Mouse (Mus musculus) thymus, adult 2 months (tissue): ENCODE measurements around the gene Chst4. TPM values are rescaled to one million over a fixed set of nuclear protein-coding genes. Genes with fewer than 3 reads are reported as not detected.
"Not testable (repeated sequence)": the region's sequence is repeated elsewhere in the genome, so short reads cannot be mapped to it uniquely, and the experiment has no call there.

Source experiments
- DNase-seq: peaks from one replicate; pipeline ENCODE4 v3.0.0; 2021
- H3K27ac ChIP-seq: fragments of 200-500 bp; 2 replicates; pipeline ENCODE4 v1.5.1; 2012; ENCODE audit warnings: low read length, control low read depth; ENCODE audit not compliant: control insufficient read depth, insufficient read depth
- H3K27me3 ChIP-seq: fragments of 200-500 bp; 2 replicates; pipeline ENCODE4 v1.6.1; 2012; ENCODE audit warnings: mild to moderate bottlenecking, low read length, moderate library complexity, mixed read lengths; ENCODE audit not compliant: control insufficient read depth, insufficient read depth
- H3K36me3 ChIP-seq: fragments of 200-500 bp; 2 replicates; pipeline ENCODE4 v1.6.1; 2012; ENCODE audit warnings: mild to moderate bottlenecking, low read length, moderate library complexity; ENCODE audit not compliant: control insufficient read depth, insufficient read depth
- H3K4me1 ChIP-seq: fragments of 200-500 bp; replicated peaks from 2 replicates; pipeline ENCODE4 v1.6.1; 2012; ENCODE audit warnings: low read length; ENCODE audit not compliant: control insufficient read depth, insufficient read depth
- H3K4me3 ChIP-seq: fragments of 200-500 bp; 2 replicates; pipeline ENCODE4 v1.5.1; 2012; ENCODE audit warnings: mild to moderate bottlenecking, low read length, control low read depth, moderate library complexity; ENCODE audit not compliant: control insufficient read depth, insufficient read depth
- CTCF ChIP-seq: fragments of 200-500 bp; IDR thresholded peaks from 2 replicates; pipeline ENCODE4 v1.5.1; 2012; ENCODE audit warnings: mild to moderate bottlenecking, control low read depth, low read length, moderate library complexity, borderline replicate concordance; ENCODE audit not compliant: control insufficient read depth, poor library complexity, insufficient read depth; ENCODE audit errors: extremely low read depth
- POLR2A ChIP-seq: fragments of 200-500 bp; IDR thresholded peaks from 2 replicates; pipeline ENCODE4 v1.6.1; 2012; ENCODE audit warnings: mild to moderate bottlenecking, low read length, control low read depth, moderate library complexity; ENCODE audit not compliant: control insufficient read depth, poor library complexity, insufficient read depth; ENCODE audit errors: extremely low read depth
- WGBS: fragments of 180-500 bp; shearing (Covaris S2); methylation state at CpG from one replicate; pipeline ENCODE4 v1.1.7; 2018; 5-methylcytosine and 5-hydroxymethylcytosine counted together
- polyA plus RNA-seq: library from polyadenylated mRNA; depleted of rRNA; stranded (reverse); fragments of >200 nt; gene quantifications from 2 replicates; pipeline ENCODE4 v1.2.3, GENCODE M21; 2012

Chst4 gene
- polyA plus RNA-seq, 1 experiment, result 2.9 TPM

DNA sequence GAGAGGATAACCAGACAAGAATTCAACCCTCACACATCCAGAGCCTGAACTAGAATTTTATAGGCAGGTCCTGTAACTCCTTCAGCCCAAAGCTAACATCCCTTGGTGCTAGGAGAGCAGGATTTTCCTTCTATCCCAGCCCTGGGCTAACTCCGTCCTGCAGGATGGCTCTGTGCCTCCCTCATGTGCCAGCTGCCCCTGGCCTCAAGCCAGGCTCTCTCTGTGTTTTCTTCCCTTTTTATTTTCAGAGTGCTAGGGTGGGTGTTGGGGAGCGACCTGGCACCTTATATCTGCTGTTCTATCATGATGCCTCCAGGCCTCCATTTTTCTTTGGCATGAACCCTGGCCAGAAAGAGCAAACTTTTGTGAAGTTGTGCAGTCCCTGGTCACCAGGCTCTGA lies 3.4 kb downstream of the Chst4 start:
- Histone ChIP-seq H3K27ac (no peak overlapping the region), H3K4me1 (no peaks in the 10 kb centered on the region), H3K36me3 (no peaks in the 10 kb centered on the region), H3K27me3 (no peaks in the 10 kb centered on the region), H3K4me3 (no peak overlapping the region)
- WGBS, result 64% methylated on average over 2 of the region's 2 CpGs
- no peak for DNase-seq
- TF ChIP-seq CTCF, result no peak
- no peak for TF ChIP-seq POLR2A

DNA sequence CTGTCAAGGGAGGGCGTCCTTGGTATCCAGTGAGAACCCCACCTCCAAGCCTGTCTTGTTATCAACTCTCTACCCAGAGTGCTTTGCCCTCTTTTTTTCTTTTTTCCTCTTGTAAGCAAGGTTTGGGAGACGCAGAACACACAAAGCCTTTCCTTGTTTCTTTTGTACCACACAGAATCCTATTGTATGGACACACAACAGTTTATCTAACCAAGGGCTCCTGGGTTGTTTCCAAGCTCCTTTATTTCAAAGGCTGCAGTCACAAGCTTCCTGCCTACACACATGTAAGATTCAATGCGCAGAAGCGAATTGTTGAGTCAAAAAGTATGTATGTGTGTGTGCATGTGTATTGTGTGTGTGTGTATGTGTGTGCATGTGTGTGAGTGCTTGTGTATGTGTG lies 5.2 kb downstream of the Chst4 start:
- TF ChIP-seq CTCF (no peak), POLR2A (no peak)
- Histone ChIP-seq H3K27me3 (no peaks in the 10 kb centered on the region), H3K27ac (no peak overlapping the region), H3K36me3 (no peaks in the 10 kb centered on the region), H3K4me1 (no peaks in the 10 kb centered on the region), H3K4me3 (no peak overlapping the region)
- no peak for DNase-seq
- WGBS, result 91% methylated on average over 4 of the region's 4 CpGs

DNA sequence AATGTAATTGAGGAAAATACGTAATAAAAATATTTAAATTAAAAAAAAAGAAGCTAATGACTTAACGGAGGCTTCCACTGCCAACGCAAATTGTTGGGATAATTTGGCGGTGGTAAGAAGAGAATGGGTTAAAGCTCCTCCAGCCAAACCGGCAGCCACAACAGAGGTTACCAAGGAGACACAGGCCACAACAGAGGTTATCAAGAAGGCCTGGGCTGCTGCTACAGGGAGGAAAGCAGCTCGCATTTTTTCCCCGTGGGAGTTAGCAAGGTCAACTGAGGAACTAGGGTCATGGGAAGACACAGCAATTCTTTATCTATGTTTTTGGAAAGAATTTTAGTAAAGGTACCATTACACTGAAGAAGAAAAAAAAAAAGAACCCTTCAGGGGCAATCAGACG lies 5.8 kb downstream of the Chst4 start:
- H3K4me3 ChIP-seq, H3K4me1 ChIP-seq, H3K36me3 ChIP-seq, DNase-seq, H3K27ac ChIP-seq, H3K27me3 ChIP-seq: not testable (repeated sequence)
- WGBS, result 41% methylated on average over 8 of the region's 8 CpGs

DNA sequence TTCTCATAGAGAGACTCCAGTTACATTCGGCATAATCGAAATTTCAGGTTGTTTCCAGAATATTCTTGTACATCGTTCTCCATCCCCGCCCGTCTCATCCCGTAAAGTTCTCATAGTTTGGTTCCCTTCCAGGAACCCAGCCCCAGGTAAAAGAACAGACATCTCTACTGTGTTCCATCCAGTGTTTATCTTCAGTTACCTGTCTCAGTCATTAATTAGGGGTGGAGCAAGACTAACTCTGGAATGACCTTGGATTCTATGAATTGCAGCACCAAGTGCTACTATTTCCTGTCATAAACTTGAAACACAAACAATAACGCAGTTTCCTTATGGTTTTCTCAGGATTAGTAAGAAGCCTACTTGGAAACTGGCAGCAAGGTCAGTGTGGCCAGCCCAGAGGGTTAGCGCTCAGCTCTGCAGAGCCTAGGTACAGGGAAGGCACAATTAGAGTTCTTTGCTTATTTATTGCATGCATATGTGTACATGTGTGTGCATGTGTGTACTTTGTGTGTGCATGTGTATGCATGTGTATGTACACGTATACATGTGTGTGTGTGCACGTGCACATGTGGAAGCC lies 16.7 kb downstream of the Chst4 start:
- TF ChIP-seq CTCF, result no peak
- TF ChIP-seq POLR2A, result no peak
- H3K4me1 ChIP-seq, result no peaks in the 10 kb centered on the region
- H3K27me3 ChIP-seq, result no peaks in the 10 kb centered on the region
- WGBS, result 92% methylated on average over 10 of the region's 10 CpGs
- no peaks in the 10 kb centered on the region for H3K36me3 ChIP-seq
- no peak overlapping the region for H3K4me3 ChIP-seq
- H3K27ac ChIP-seq, result no peak overlapping the region
- DNase-seq, result no peak

DNA sequence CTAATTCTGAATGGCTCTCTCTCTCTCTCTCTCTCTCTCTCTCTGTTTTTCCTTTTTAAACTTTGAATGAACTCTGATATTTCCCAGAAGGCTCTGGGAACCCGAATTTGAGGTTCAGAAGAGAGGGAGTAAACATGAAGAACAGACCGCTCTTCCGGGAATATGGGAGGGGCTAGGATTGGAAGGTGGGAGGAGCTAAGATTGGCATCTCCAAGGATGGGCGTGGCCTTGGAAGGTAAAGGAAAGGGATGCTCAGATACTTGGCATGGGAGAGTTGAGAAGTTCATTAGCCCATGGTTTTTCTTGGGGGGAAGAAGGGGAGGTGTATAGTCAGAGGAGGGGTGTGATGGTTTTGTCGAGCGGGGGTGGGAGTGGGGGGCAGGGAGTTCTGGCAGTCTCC lies 17.5 kb downstream of the Chst4 start:
- WGBS, result 71% methylated on average over 6 of the region's 6 CpGs
- Histone ChIP-seq H3K4me3 (no peak overlapping the region), H3K27me3 (no peaks in the 10 kb centered on the region), H3K36me3 (no peaks in the 10 kb centered on the region), H3K4me1 (no peaks in the 10 kb centered on the region), H3K27ac (no peak overlapping the region)
- DNase-seq, result no peak
- TF ChIP-seq POLR2A (no peak), CTCF (no peak)

DNA sequence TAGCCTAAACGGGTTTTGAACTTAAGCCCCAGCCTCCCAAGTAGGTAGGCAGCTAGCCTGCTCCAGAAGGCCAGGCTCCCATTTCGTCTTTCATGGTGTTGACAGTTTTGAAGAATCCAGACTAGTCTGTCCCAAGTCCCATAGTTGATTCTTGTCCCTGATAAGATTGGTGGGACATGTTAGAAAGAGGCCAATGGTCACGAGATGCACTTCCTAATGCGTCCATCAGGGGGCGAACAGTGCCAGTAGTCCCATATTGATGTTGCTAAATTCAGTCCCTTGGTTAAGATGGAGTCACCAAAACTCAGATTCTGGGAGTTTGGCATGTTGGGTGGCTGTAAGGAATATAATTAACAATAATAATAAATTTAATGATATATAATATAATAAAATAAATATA lies 28.7 kb downstream of the Chst4 start:
- Histone ChIP-seq H3K4me3 (no peak overlapping the region), H3K36me3 (no peaks in the 10 kb centered on the region), H3K4me1 (no peaks in the 10 kb centered on the region), H3K27me3 (no peaks in the 10 kb centered on the region), H3K27ac (no peak overlapping the region)
- TF ChIP-seq CTCF (no peak), POLR2A (no peak)
- DNase-seq, result peak; percentile 26
- 42% methylated on average over 5 of the region's 5 CpGs for WGBS

DNA sequence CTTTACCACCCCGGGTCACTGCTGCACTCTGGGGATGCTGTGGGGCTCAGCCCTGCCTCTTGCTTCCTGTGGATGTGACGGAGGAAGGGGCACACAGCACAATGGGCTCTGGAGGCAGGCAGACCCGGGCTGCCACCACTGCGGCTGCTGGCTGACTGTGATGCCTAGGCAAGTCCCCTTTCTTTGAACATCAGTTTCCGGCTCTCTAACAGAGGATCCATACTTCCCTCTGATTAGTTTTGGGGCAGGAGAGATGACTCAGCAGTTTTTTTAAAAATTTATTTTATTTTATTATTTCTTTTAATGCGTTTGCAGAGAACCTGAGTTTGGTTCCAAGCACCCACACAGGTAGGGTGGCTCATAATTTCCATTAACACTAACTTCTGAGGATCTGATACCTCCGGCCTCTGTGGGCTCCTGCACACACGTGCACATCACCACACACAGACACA lies 30.5 kb downstream of the Chst4 start:
- TF ChIP-seq CTCF (no peak), POLR2A (no peak)
- H3K36me3 ChIP-seq, result no peaks in the 10 kb centered on the region
- 28% methylated on average over 8 of the region's 8 CpGs for WGBS
- H3K4me1 ChIP-seq, result no peaks in the 10 kb centered on the region
- no peak overlapping the region for H3K27ac ChIP-seq
- no peak for DNase-seq
- H3K4me3 ChIP-seq, result no peak overlapping the region
- no peaks in the 10 kb centered on the region for H3K27me3 ChIP-seq
